Mouse (Mus musculus) right cerebral cortex, postnatal 4 days (tissue): ENCODE measurements at regions not wholly inside any gene's neighbourhood (a gene's known extent, or its start where the extent isn't known, plus 50 kb on each side); places are given as distances from the start of the nearest gene placed in this dataset.
A peak's percentile ranks its signal among the peaks of the same experiment; 100 is the strongest.

ENCODE experiments used
- DNase-seq: peaks from one replicate; pipeline ENCODE4 v3.0.0-alpha.2; 2022

- DNase-seq: no peak
Measured at GRCm38 (mm10) chr9:113486494-113487081, 221.5 kb downstream of the Pdcd6ip start.

GRCm38 (mm10) chr9:113479897-113480296 lies 228.2 kb downstream of the Pdcd6ip start:
- DNase-seq: no peak

GRCm38 (mm10) chr9:113478761-113479265 lies 229.2 kb downstream of the Pdcd6ip start:
- no peak for DNase-seq

- peak; percentile 37 for DNase-seq
Measured at GRCm38 (mm10) chr9:113471781-113472180, 236.3 kb downstream of the Pdcd6ip start.

- no peak for DNase-seq
Measured at GRCm38 (mm10) chr9:113462888-113463287, 245.2 kb downstream of the Pdcd6ip start.

GRCm38 (mm10) chr9:113462267-113462887 lies 245.7 kb downstream of the Pdcd6ip start:
- DNase-seq: no peak

GRCm38 (mm10) chr9:113459885-113460284 lies 248.2 kb downstream of the Pdcd6ip start:
- no peak for DNase-seq

- DNase-seq: no peak
Measured at GRCm38 (mm10) chr9:113459221-113459620, 248.8 kb downstream of the Pdcd6ip start.

GRCm38 (mm10) chr9:113458741-113459154 lies 249.3 kb downstream of the Pdcd6ip start:
- no peak for DNase-seq

- DNase-seq: no peak
Measured at GRCm38 (mm10) chr9:113457169-113457850, 250.7 kb downstream of the Pdcd6ip start.

- no peak for DNase-seq
Measured at GRCm38 (mm10) chr9:113455577-113455976, 252.5 kb downstream of the Pdcd6ip start.

GRCm38 (mm10) chr9:113453231-113453630 lies 254.8 kb downstream of the Pdcd6ip start:
- DNase-seq: no peak

- DNase-seq: peak; percentile 86
Measured at GRCm38 (mm10) chr9:113441770-113442411, 266.2 kb downstream of the Pdcd6ip start.

GRCm38 (mm10) chr9:113438394-113438793 lies 269.7 kb downstream of the Pdcd6ip start:
- DNase-seq: no peak

GRCm38 (mm10) chr9:113435921-113436320 lies 272.1 kb downstream of the Pdcd6ip start:
- DNase-seq: peak; percentile 44

- DNase-seq: no peak
Measured at GRCm38 (mm10) chr9:113433424-113433823, 274.6 kb downstream of the Pdcd6ip start.

GRCm38 (mm10) chr9:113432601-113433179 lies 275.4 kb downstream of the Pdcd6ip start:
- no peak for DNase-seq

- DNase-seq: no peak
Measured at GRCm38 (mm10) chr9:113430411-113430810, 277.6 kb downstream of the Pdcd6ip start.

GRCm38 (mm10) chr9:113427281-113427680 lies 280.8 kb downstream of the Pdcd6ip start:
- no peak for DNase-seq

GRCm38 (mm10) chr9:113426324-113426723 lies 281.7 kb downstream of the Pdcd6ip start:
- DNase-seq: no peak

GRCm38 (mm10) chr9:113421645-113422044 lies 286.4 kb downstream of the Pdcd6ip start:
- no peak for DNase-seq

- DNase-seq: no peak
Measured at GRCm38 (mm10) chr9:113421121-113421520, 286.9 kb downstream of the Pdcd6ip start.

GRCm38 (mm10) chr9:113419801-113420200 lies 288.3 kb downstream of the Pdcd6ip start:
- no peak for DNase-seq
